Mouse (Mus musculus) neural tube, embryonic 11.5 days (tissue): Measurements from ENCODE around the gene Gm32742. TPM values are rescaled to one million over a fixed set of nuclear protein-coding genes. Genes with fewer than 3 reads are reported as not detected.

ENCODE experiments used
- ATAC-seq: fragments of 200-750 bp; cut with Nextera tagmentation; 2 replicates; pipeline ENCODE4 v1.8.0; 2017; ENCODE audit warnings: moderate number of reproducible peaks, mild to moderate bottlenecking, moderate TSS enrichment, moderate library complexity; ENCODE audit not compliant: insufficient read depth, low FRiP score, low TSS enrichment
- DNase-seq: peaks from one replicate; pipeline ENCODE4 v3.0.0-alpha.2; 2015; ENCODE audit warnings: low spot score
- H3K27ac ChIP-seq: fragments of 300-500 bp; sonication (generic); 2 replicates; pipeline ENCODE4 v1.5.1; 2014; ENCODE audit warnings: low read depth, mild to moderate bottlenecking, low read length
- H3K27me3 ChIP-seq: fragments of 300-500 bp; sonication (generic); 2 replicates; pipeline ENCODE4 v1.6.1; 2014; ENCODE audit warnings: mild to moderate bottlenecking, low read length, mixed read lengths; ENCODE audit not compliant: control insufficient read depth, insufficient read depth
- H3K36me3 ChIP-seq: fragments of 300-500 bp; sonication (generic); 2 replicates; pipeline ENCODE4 v1.6.1; 2014; ENCODE audit warnings: mild to moderate bottlenecking, low read length, moderate library complexity, mixed read lengths; ENCODE audit not compliant: control insufficient read depth, insufficient read depth
- H3K4me1 ChIP-seq: fragments of 300-500 bp; sonication (generic); 2 replicates; pipeline ENCODE4 v1.6.1; 2014; ENCODE audit warnings: low read length, mixed read lengths; ENCODE audit not compliant: control insufficient read depth, insufficient read depth
- H3K4me2 ChIP-seq: fragments of 300-500 bp; sonication (generic); 2 replicates; pipeline ENCODE4 v1.6.1; 2014; ENCODE audit warnings: low read depth, mild to moderate bottlenecking, moderate library complexity
- H3K4me3 ChIP-seq: fragments of 300-500 bp; sonication (generic); 2 replicates; pipeline ENCODE4 v1.5.1; 2014; ENCODE audit warnings: low read depth, low read length
- H3K9ac ChIP-seq: fragments of 300-500 bp; sonication (generic); 2 replicates; pipeline ENCODE4 v1.6.1; 2014; ENCODE audit warnings: mild to moderate bottlenecking, low read length
- H3K9me3 ChIP-seq: fragments of 300-500 bp; sonication (generic); 2 replicates; pipeline ENCODE4 v1.6.1; 2016; ENCODE audit warnings: low read length; ENCODE audit not compliant: control insufficient read depth
- WGBS: fragments of 180-500 bp; shearing (Covaris S2); extraction: QIAGEN DNeasy Blood & Tissue Kit; methylation state at CpG from one replicate; pipeline ENCODE4 v1.1.7; 2014; 5-methylcytosine and 5-hydroxymethylcytosine counted together
- polyA plus RNA-seq: library from polyadenylated mRNA; unstranded; fragments of >200 nt; fragmentation: Nextera tagmentation; extraction: Ambion mirVana; gene quantifications from 2 replicates; pipeline ENCODE4 v1.2.1, GENCODE M21; 2014

Gene Gm32742
- polyA plus RNA-seq, 1 experiment from 2014 or later, result not detected

DNA sequence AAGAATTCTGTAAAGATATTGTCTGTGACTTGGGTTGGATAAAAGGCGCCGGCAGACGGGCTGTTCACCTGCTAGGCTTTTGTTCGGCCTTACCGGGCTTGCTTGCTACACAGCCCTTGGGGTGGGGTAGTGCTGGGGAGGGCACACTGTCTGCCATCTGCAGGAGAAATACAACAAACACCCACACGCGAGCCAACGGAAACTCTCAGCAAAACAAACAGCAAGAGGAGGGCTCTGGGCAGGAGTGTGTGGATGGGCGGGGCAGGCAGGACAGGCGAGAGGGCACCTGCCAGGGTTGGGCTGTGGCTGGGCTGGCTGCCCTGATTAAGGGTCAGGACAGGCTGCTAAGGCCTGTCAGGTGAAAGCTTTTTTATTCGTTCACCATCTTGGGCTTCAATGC, 2.6 kb upstream of the Gm32742 start:
- Histone ChIP-seq H3K27ac (no peak overlapping the region), H3K4me2 (no peak overlapping the region), H3K4me1 (no peaks in the 10 kb centered on the region), H3K9ac (no peak overlapping the region), H3K9me3 (no peaks in the 10 kb centered on the region), H3K4me3 (no peak overlapping the region), H3K27me3 (no peaks in the 10 kb centered on the region), H3K36me3 (no peaks in the 10 kb centered on the region)
- ATAC-seq (no peak), DNase-seq (no peak)
- WGBS, result 61% methylated on average over 11 of the region's 11 CpGs

DNA sequence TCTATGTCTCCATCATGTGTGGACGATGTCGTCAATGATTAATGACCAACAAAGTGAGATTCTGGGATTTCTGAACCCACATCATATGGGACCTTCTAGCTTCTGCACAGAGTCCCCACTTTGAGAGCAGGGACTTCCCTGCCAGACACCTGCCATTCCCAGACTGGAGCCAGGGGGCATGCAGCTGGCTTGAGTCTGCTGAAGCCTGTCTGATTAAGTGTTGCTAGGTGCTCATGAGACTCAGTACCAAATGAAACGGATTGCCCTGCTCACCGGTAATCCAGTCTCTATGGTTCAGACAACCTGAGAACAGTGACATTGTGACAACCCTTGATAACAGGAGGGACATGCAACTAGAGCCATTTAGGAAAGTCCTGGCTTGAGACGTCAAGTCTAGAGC, 1.3 kb downstream of the Gm32742 start:
- Histone ChIP-seq H3K9me3 (no peaks in the 10 kb centered on the region), H3K4me2 (no peak overlapping the region), H3K4me1 (no peaks in the 10 kb centered on the region), H3K9ac (no peak overlapping the region), H3K4me3 (no peak overlapping the region), H3K27ac (no peak overlapping the region), H3K27me3 (no peaks in the 10 kb centered on the region), H3K36me3 (no peaks in the 10 kb centered on the region)
- WGBS, result 88% methylated on average over 5 of the region's 5 CpGs
- no peak for DNase-seq
- ATAC-seq, result no peak

DNA sequence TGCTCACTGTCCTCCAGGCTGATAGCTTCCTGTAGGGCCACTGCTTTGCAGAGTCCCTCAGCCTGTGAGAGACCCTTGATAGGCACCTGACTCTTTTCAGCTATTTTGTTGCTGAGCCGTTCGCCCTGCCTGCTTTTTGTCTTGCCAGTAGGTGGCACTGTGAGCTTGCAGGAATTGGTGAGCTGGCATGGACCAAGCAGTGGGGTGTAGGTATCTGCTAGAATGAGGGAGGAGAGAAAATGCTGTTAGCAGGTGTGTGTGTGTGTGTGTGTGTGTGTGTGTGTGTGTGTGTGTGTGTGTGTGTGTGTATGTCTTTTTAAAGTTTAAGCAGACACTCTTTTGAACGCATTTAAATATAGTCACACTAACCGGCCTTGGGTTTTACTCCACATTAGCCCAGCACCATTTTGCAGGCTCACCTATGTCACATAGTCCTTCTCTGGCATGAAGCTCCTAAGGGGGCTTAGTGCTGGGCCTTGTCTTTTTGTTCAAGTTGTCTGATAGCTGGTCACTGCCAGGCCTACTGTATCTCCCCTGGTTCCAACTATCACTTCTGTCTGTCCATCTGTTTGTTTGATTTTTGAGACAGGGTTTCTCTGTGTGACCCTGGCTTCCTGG, 3.4 kb downstream of the Gm32742 start:
- WGBS, result 27% methylated on average over 4 of the region's 4 CpGs
- Histone ChIP-seq H3K27ac (no peak overlapping the region), H3K9me3 (no peaks in the 10 kb centered on the region), H3K4me2 (no peak overlapping the region), H3K36me3 (no peaks in the 10 kb centered on the region), H3K4me1 (no peaks in the 10 kb centered on the region), H3K9ac (no peak overlapping the region), H3K4me3 (no peak overlapping the region), H3K27me3 (no peaks in the 10 kb centered on the region)
- ATAC-seq (no peak), DNase-seq (peak; percentile 71)

DNA sequence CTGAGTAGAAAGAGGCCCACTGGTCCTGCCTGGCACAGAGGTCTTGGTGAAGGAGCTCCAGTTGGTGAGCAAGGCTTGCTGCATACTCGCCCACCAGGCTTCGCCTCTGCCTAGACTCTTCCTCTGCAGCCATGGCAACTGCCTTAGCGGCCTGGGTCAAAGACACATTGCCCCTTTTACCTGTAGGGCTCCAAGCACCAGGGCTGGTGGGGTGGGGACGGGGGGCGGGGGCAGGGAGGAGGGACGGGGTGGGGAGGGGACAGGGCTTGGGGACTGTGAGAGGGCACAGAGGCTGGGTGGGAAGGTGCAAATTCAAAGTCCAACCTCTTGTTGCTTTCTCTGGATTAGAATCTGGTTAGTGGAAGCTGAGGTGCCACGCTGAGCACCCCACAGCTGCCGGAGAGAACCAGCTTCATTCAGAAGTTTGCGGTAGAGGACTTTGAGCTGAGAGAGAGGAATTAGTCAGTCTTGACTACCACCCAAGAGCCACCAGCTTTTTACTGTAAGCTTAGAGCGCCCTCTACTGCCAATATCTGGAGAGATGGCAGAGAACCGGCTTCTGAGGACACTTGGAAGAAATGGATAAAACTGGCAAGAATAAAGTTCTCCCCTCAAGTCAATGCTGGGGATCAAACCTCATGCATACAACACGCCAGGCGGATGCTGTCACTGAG, 13.1 kb downstream of the Gm32742 start:
- ATAC-seq, result no peak
- no peak overlapping the region for H3K4me2 ChIP-seq
- 18% methylated on average over 13 of the region's 13 CpGs for WGBS

DNA sequence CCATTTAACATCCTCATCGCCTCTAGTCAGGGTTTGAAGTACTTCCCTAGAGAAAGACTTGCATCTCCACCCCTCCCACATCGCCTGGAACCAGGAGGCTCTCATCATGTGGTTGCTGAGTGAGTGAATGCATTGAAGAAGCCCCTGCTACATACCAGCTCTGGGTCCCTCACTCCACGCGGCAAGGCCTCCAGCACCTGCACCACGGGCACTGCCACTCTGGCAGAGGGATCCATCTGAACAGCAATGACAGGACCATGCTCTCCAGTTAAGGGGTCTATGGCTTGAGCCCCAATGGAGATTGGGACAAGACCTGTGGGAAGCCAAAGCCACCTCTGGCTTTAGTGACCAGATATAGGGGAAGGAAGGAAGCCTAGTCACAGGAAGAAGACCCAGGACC, 18.0 kb downstream of the Gm32742 start:
- Histone ChIP-seq H3K9me3 (no peaks in the 10 kb centered on the region), H3K9ac (no peak overlapping the region), H3K36me3 (no peaks in the 10 kb centered on the region), H3K4me3 (no peak overlapping the region), H3K27ac (no peak overlapping the region), H3K4me2 (no peak overlapping the region), H3K4me1 (no peaks in the 10 kb centered on the region), H3K27me3 (no peaks in the 10 kb centered on the region)
- 82% methylated on average over 5 of the region's 5 CpGs for WGBS
- ATAC-seq, result no peak
- DNase-seq, result no peak

More for the DNA sequence above, 13.1 kb downstream of the Gm32742 start:
- no peaks in the 10 kb centered on the region for H3K4me1 ChIP-seq
- DNase-seq, result peak; percentile 76
- H3K27ac ChIP-seq, result no peak overlapping the region
- no peaks in the 10 kb centered on the region for H3K36me3 ChIP-seq
- no peaks in the 10 kb centered on the region for H3K9me3 ChIP-seq
- H3K27me3 ChIP-seq, result no peaks in the 10 kb centered on the region
- H3K4me3 ChIP-seq, result no peak overlapping the region
- H3K9ac ChIP-seq, result no peak overlapping the region

DNA sequence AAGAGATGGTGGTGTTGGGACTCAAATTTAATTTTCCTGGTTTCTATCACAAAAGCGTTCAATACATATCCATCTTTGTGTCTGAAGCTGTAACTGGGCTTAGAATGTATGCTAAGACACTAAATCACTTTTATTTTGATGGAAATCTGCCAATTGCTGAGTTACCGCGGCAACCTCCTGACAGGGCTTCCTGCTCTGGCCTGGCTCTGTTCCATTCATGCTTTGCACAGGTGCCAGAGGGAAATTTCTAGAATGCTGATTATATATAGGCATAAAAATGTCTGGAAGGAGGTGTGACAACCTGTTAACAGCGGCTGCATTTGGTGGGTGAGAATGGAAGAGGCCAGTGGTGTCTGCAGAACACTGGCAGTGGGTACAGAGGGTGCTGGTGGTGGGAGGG, 18.8 kb downstream of the Gm32742 start:
- Histone ChIP-seq H3K4me2 (no peak overlapping the region), H3K4me3 (no peak overlapping the region), H3K9me3 (no peaks in the 10 kb centered on the region), H3K27ac (no peak overlapping the region), H3K9ac (no peak overlapping the region), H3K36me3 (no peaks in the 10 kb centered on the region), H3K27me3 (no peaks in the 10 kb centered on the region), H3K4me1 (no peaks in the 10 kb centered on the region)
- DNase-seq (no peak), ATAC-seq (no peak)
- WGBS, result 88% methylated on average over 4 of the region's 4 CpGs

DNA sequence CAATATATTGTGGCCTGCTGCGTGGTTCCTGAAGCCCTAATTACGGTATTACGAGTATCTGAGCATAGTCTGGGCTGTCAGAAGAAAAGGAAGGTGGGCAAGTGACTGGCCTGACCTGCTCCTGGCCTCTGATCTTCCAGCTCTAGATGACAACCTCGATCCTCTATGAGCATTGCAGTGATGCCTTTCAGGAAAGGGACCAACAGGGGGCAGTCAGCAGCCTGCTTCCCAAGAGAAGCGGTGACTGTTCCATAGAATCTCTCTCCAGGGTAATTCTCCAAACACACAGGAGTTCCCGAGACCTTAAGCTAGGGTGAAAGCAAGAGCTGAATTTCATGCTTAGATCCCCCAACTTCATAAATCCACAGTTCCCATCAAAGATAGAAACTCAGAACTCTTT, 21.1 kb downstream of the Gm32742 start:
- H3K4me1 ChIP-seq, result no peaks in the 10 kb centered on the region
- H3K9me3 ChIP-seq, result no peaks in the 10 kb centered on the region
- no peak for DNase-seq
- H3K27me3 ChIP-seq, result no peaks in the 10 kb centered on the region
- WGBS, result 71% methylated on average over 6 of the region's 6 CpGs
- no peaks in the 10 kb centered on the region for H3K36me3 ChIP-seq
- H3K4me3 ChIP-seq, result no peak overlapping the region
- no peak overlapping the region for H3K4me2 ChIP-seq
- ATAC-seq, result no peak
- no peak overlapping the region for H3K27ac ChIP-seq
- H3K9ac ChIP-seq, result no peak overlapping the region

DNA sequence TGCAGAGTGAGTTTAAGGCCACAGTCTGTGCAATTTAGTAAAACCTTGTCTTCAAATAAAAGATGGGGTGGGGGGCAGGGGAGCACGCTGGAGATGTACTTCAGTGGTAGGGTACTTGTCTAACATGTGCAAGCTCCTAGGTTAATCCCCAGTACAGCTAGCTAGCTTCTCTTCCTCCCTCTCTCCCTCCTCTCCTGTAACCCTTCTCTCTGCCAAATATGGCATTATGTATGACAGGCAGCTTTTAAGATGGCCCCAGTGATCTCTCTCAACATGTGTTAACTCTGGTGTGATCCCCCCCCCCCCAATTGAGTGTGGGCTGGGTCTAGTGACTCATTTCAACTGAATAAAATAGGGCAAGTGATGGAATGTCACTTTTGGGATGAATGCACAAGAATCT, 21.9 kb downstream of the Gm32742 start:
- H3K36me3 ChIP-seq, result no peaks in the 10 kb centered on the region
- ATAC-seq, result no peak
- no peak overlapping the region for H3K4me3 ChIP-seq
- no peak for DNase-seq
- H3K4me2 ChIP-seq, result no peak overlapping the region
- H3K9me3 ChIP-seq, result no peaks in the 10 kb centered on the region
- WGBS, result 88% methylated on average over 1 of the region's 1 CpGs
- H3K9ac ChIP-seq, result no peak overlapping the region
- no peak overlapping the region for H3K27ac ChIP-seq
- no peaks in the 10 kb centered on the region for H3K4me1 ChIP-seq
- H3K27me3 ChIP-seq, result no peaks in the 10 kb centered on the region

DNA sequence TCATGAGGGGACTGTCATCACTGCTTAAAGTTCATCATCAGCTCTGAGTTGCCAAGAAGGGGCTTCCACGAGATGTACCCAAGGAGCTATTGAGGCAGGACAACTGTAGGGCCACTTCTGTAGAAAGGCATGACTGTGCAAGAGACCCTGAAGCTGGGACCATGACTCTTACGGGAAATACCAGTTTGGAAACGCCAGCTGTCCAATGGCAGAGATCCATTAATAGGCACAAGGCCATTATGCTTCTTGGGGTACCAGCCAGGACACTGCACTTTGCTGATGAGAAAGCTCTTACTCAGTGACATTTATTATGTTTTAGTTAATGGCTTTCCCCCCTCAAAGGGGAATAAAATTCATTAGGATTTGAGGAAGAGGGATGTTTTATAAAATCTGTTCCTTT, 24.6 kb downstream of the Gm32742 start:
- no peaks in the 10 kb centered on the region for H3K36me3 ChIP-seq
- no peaks in the 10 kb centered on the region for H3K9me3 ChIP-seq
- ATAC-seq (no peak), DNase-seq (no peak)
- no peak overlapping the region for H3K27ac ChIP-seq
- H3K4me3 ChIP-seq, result no peak overlapping the region
- no peaks in the 10 kb centered on the region for H3K27me3 ChIP-seq
- no peaks in the 10 kb centered on the region for H3K4me1 ChIP-seq
- no peak overlapping the region for H3K4me2 ChIP-seq
- WGBS, result 85% methylated on average over 3 of the region's 3 CpGs
- no peak overlapping the region for H3K9ac ChIP-seq
